Mouse (Mus musculus) liver, embryonic 16.5 days (tissue): Measurements from ENCODE around the gene Polq. TPM values are rescaled to one million over a fixed set of nuclear protein-coding genes. Genes with fewer than 3 reads are reported as not detected.

ENCODE experiments used
- ATAC-seq: fragments of 200-750 bp; cut with Nextera tagmentation; 2 replicates; pipeline ENCODE4 v1.8.0; 2017; ENCODE audit warnings: low read depth, mild to moderate bottlenecking, moderate number of reproducible peaks, moderate library complexity
- H3K27ac ChIP-seq: fragments of 300-500 bp; sonication (generic); 2 replicates; pipeline ENCODE4 v1.5.1; 2014; ENCODE audit warnings: mild to moderate bottlenecking, low read length
- H3K27me3 ChIP-seq: fragments of 300-500 bp; sonication (generic); 2 replicates; pipeline ENCODE4 v1.6.1; 2014; ENCODE audit warnings: low read depth, low read length, mixed read lengths; ENCODE audit not compliant: control insufficient read depth, insufficient read depth
- H3K36me3 ChIP-seq: fragments of 300-500 bp; sonication (generic); 2 replicates; pipeline ENCODE4 v1.6.1; 2014; ENCODE audit warnings: mild to moderate bottlenecking; ENCODE audit not compliant: control insufficient read depth, insufficient read depth
- H3K4me1 ChIP-seq: fragments of 300-500 bp; sonication (generic); 2 replicates; pipeline ENCODE4 v1.6.1; 2014; ENCODE audit warnings: low read depth, low read length, mixed read lengths; ENCODE audit not compliant: control insufficient read depth
- H3K4me2 ChIP-seq: fragments of 300-500 bp; sonication (generic); 2 replicates; pipeline ENCODE4 v1.6.1; 2014; ENCODE audit warnings: low read depth, low read length, mixed read lengths
- H3K4me3 ChIP-seq: fragments of 300-500 bp; sonication (generic); 2 replicates; pipeline ENCODE4 v1.5.1; 2014; ENCODE audit warnings: low read depth, mild to moderate bottlenecking, low read length
- H3K9ac ChIP-seq: fragments of 300-500 bp; sonication (generic); 2 replicates; pipeline ENCODE4 v1.6.1; 2014; ENCODE audit warnings: low read depth, low read length
- H3K9me3 ChIP-seq: fragments of 300-500 bp; sonication (generic); replicated peaks from 2 replicates; pipeline ENCODE4 v1.6.1; 2016; ENCODE audit warnings: low read length; ENCODE audit not compliant: control insufficient read depth
- WGBS: fragments of 180-500 bp; shearing (Covaris S2); extraction: QIAGEN DNeasy Blood & Tissue Kit; methylation state at CpG from one replicate; pipeline ENCODE4 v1.1.7; 2014; ENCODE audit not compliant: insufficient replicate concordance; 5-methylcytosine and 5-hydroxymethylcytosine counted together
- polyA plus RNA-seq: library from polyadenylated mRNA; unstranded; fragments of >200 nt; fragmentation: Nextera tagmentation; extraction: Ambion mirVana; gene quantifications from 2 replicates; pipeline ENCODE4 v1.2.1, GENCODE M21; 2015

The Polq gene
- polyA plus RNA-seq, 1 experiment from 2014 or later, result 7.6 TPM

GRCm38 (mm10) chr16:36997650-36998049, 13.9 kb upstream of the Polq start:
- WGBS, result 40% methylated on average over 6 of the region's 6 CpGs
- no peak overlapping the region for H3K9ac ChIP-seq
- H3K27ac ChIP-seq, result no peak overlapping the region
- no peak for ATAC-seq
- H3K9me3 ChIP-seq, result no peaks in the 10 kb centered on the region
- H3K36me3 ChIP-seq, result no peaks in the 10 kb centered on the region
- no peak overlapping the region for H3K4me2 ChIP-seq
- no peaks in the 10 kb centered on the region for H3K4me1 ChIP-seq
- no peak overlapping the region for H3K4me3 ChIP-seq
- no peaks in the 10 kb centered on the region for H3K27me3 ChIP-seq

GRCm38 (mm10) chr16:36999366-36999972, 12.1 kb upstream of the Polq start:
- Histone ChIP-seq H3K27me3 (no peaks in the 10 kb centered on the region), H3K4me1 (no peaks in the 10 kb centered on the region), H3K9ac (no peak overlapping the region), H3K4me2 (no peak overlapping the region), H3K9me3 (no peaks in the 10 kb centered on the region), H3K27ac (no peak overlapping the region), H3K36me3 (no peaks in the 10 kb centered on the region), H3K4me3 (no peak overlapping the region)
- 53% methylated on average over 9 of the region's 9 CpGs for WGBS
- ATAC-seq, result no peak

- Histone ChIP-seq H3K9me3 (no peaks in the 10 kb centered on the region), H3K27me3 (no peaks in the 10 kb centered on the region), H3K4me3 (no peak overlapping the region), H3K27ac (no peak overlapping the region), H3K9ac (no peak overlapping the region), H3K4me1 (peaks cover 10% of the 10 kb centered on the region), H3K4me2 (no peak overlapping the region), H3K36me3 (no peaks in the 10 kb centered on the region)
- 56% methylated on average over 6 of the region's 6 CpGs for WGBS
- ATAC-seq, result no peak
These were observed 2.3 kb upstream of the Polq start for GRCm38 (mm10) chr16:37009262-37009661.

- H3K9ac ChIP-seq, result no peak overlapping the region
- H3K4me3 ChIP-seq, result no peak overlapping the region
- H3K4me2 ChIP-seq, result peak overlapping the region; percentile 76; the same call in 1 of the 2 replicates
- H3K27ac ChIP-seq, result peak overlapping the region; percentile 17; the same call in 1 of the 2 replicates
- H3K9me3 ChIP-seq, result no peaks in the 10 kb centered on the region
- no peaks in the 10 kb centered on the region for H3K27me3 ChIP-seq
- no peak for ATAC-seq
- WGBS, result 29% methylated on average over 4 of the region's 4 CpGs
- no peaks in the 10 kb centered on the region for H3K36me3 ChIP-seq
- peaks cover 10% of the 10 kb centered on the region for H3K4me1 ChIP-seq
These were observed 1.2 kb upstream of the Polq start for GRCm38 (mm10) chr16:37010370-37010769.

GRCm38 (mm10) chr16:37011922-37012289, 320 bp downstream of the Polq start:
- Histone ChIP-seq H3K9ac (peak overlapping the region; percentile 90), H3K27me3 (no peaks in the 10 kb centered on the region), H3K27ac (peak overlapping the region; percentile 53), H3K9me3 (no peaks in the 10 kb centered on the region), H3K4me1 (peaks cover 10% of the 10 kb centered on the region), H3K4me2 (peak overlapping the region; percentile 76), H3K36me3 (no peaks in the 10 kb centered on the region; the same call in 1 of the 2 replicates), H3K4me3 (peak overlapping the region; percentile 96)
- peak; percentile 57 for ATAC-seq
- under 1% methylated on average over 26 of the region's 26 CpGs for WGBS

GRCm38 (mm10) chr16:37012336-37012735, 750 bp downstream of the Polq start:
- peak overlapping the region; percentile 90 for H3K9ac ChIP-seq
- peak; percentile 33 for ATAC-seq
- H3K4me2 ChIP-seq, result peak overlapping the region; percentile 76
- H3K27me3 ChIP-seq, result no peaks in the 10 kb centered on the region
- H3K36me3 ChIP-seq, result no peaks in the 10 kb centered on the region; the same call in 1 of the 2 replicates
- H3K27ac ChIP-seq, result peak overlapping the region; percentile 53
- H3K4me1 ChIP-seq, result peaks cover 10% of the 10 kb centered on the region
- 16% methylated on average over 5 of the region's 5 CpGs for WGBS
- peak overlapping the region; percentile 96 for H3K4me3 ChIP-seq
- H3K9me3 ChIP-seq, result no peaks in the 10 kb centered on the region

GRCm38 (mm10) chr16:37027581-37027980, 16.0 kb downstream of the Polq start:
- H3K4me2 ChIP-seq, result no peak overlapping the region
- H3K4me3 ChIP-seq, result no peak overlapping the region
- 64% methylated on average over 3 of the region's 3 CpGs for WGBS
- H3K9me3 ChIP-seq, result no peaks in the 10 kb centered on the region
- no peak overlapping the region for H3K9ac ChIP-seq
- no peaks in the 10 kb centered on the region for H3K4me1 ChIP-seq
- ATAC-seq, result no peak
- H3K27ac ChIP-seq, result no peak overlapping the region
- H3K36me3 ChIP-seq, result no peaks in the 10 kb centered on the region; the same call in none of the 2 replicates
- no peaks in the 10 kb centered on the region for H3K27me3 ChIP-seq

GRCm38 (mm10) chr16:37031996-37032395, 20.4 kb downstream of the Polq start:
- Histone ChIP-seq H3K27me3 (no peaks in the 10 kb centered on the region), H3K36me3 (peaks cover 6% of the 10 kb centered on the region), H3K4me1 (no peaks in the 10 kb centered on the region), H3K4me2 (no peak overlapping the region), H3K9me3 (no peaks in the 10 kb centered on the region), H3K4me3 (no peak overlapping the region), H3K9ac (no peak overlapping the region), H3K27ac (no peak overlapping the region)
- no peak for ATAC-seq
- 52% methylated on average over 3 of the region's 3 CpGs for WGBS

- Histone ChIP-seq H3K9ac (no peak overlapping the region), H3K27me3 (no peaks in the 10 kb centered on the region), H3K4me2 (no peak overlapping the region), H3K36me3 (peaks cover 6% of the 10 kb centered on the region), H3K9me3 (no peaks in the 10 kb centered on the region), H3K27ac (no peak overlapping the region), H3K4me3 (no peak overlapping the region), H3K4me1 (no peaks in the 10 kb centered on the region)
- ATAC-seq, result no peak
- WGBS, result 88% methylated on average over 8 of the region's 8 CpGs
These were observed 23.2 kb downstream of the Polq start for GRCm38 (mm10) chr16:37034751-37035150.
